Mouse (Mus musculus) lung, adult 2 months (tissue): ENCODE measurements at regions not wholly inside any gene's neighbourhood (a gene's known extent, or its start where the extent isn't known, plus 50 kb on each side); places are given as distances from the start of the nearest gene placed in this dataset.

Experiments
- DNase-seq: peaks from one replicate; pipeline ENCODE4 v3.0.0; 2022
- H3K4me1 ChIP-seq: fragments of 200-500 bp; 2 replicates; pipeline ENCODE4 v1.6.1; 2011; ENCODE audit warnings: low read length; ENCODE audit not compliant: control insufficient read depth, insufficient read depth
- H3K4me3 ChIP-seq: fragments of 200-500 bp; replicated peaks from 2 replicates; pipeline ENCODE3; 2011; ENCODE audit warnings: low read depth, mild to moderate bottlenecking, control low read depth, low read length; ENCODE audit errors: extremely low read depth
- CTCF ChIP-seq: fragments of 200-500 bp; IDR thresholded peaks from 2 replicates; pipeline ENCODE4 v1.5.1; 2011; ENCODE audit warnings: mild to moderate bottlenecking, low read length, control low read depth; ENCODE audit not compliant: insufficient read depth
- POLR2A ChIP-seq: fragments of 200-500 bp; IDR thresholded peaks from 2 replicates; pipeline ENCODE4 v1.6.1; 2011; ENCODE audit warnings: low read depth, mild to moderate bottlenecking, control low read depth, low read length, borderline replicate concordance; ENCODE audit errors: extremely low read depth
- WGBS: fragments of 180-500 bp; shearing (Covaris S2); methylation state at CpG from one replicate; pipeline ENCODE4 v1.1.7; 2018; 5-methylcytosine and 5-hydroxymethylcytosine counted together

GRCm38 (mm10) chr1:184630695-184631475 lies 101.5 kb downstream of the Hlx start:
- DNase-seq = no peak
- no peak for TF ChIP-seq CTCF
- no peak for TF ChIP-seq POLR2A
- H3K4me1 ChIP-seq = no peaks in the 10 kb centered on the region; the same call in none of the 2 replicates
- no peak overlapping the region for H3K4me3 ChIP-seq
- WGBS = 79% methylated on average over 13 of the region's 13 CpGs

- Histone ChIP-seq H3K4me3 (no peak overlapping the region), H3K4me1 (no peaks in the 10 kb centered on the region; the same call in none of the 2 replicates)
- DNase-seq = no peak
- WGBS = 77% methylated on average over 9 of the region's 9 CpGs
- no peak for TF ChIP-seq POLR2A
- TF ChIP-seq CTCF = no peak
Measured at GRCm38 (mm10) chr1:184629194-184629593, 103.2 kb downstream of the Hlx start.

GRCm38 (mm10) chr1:184628566-184629168 lies 103.8 kb downstream of the Hlx start:
- 67% methylated on average over 3 of the region's 3 CpGs for WGBS
- H3K4me1 ChIP-seq = no peaks in the 10 kb centered on the region; the same call in none of the 2 replicates
- H3K4me3 ChIP-seq = no peak overlapping the region
- TF ChIP-seq CTCF = no peak
- no peak for TF ChIP-seq POLR2A
- no peak for DNase-seq

GRCm38 (mm10) chr1:184622462-184622861 lies 110.0 kb downstream of the Hlx start:
- Histone ChIP-seq H3K4me3 (no peak overlapping the region), H3K4me1 (no peaks in the 10 kb centered on the region; the same call in 1 of the 2 replicates)
- WGBS = 60% methylated on average over 3 of the region's 3 CpGs
- TF ChIP-seq CTCF (no peak), POLR2A (no peak)
- no peak for DNase-seq

- H3K4me3 ChIP-seq = no peak overlapping the region
- 49% methylated on average over 15 of the region's 15 CpGs for WGBS
- no peak for DNase-seq
- no peaks in the 10 kb centered on the region; the same call in 1 of the 2 replicates for H3K4me1 ChIP-seq
- TF ChIP-seq POLR2A = no peak
- no peak for TF ChIP-seq CTCF
Measured at GRCm38 (mm10) chr1:184621950-184622349, 110.5 kb downstream of the Hlx start.

- Histone ChIP-seq H3K4me3 (no peak overlapping the region), H3K4me1 (no peaks in the 10 kb centered on the region; the same call in 1 of the 2 replicates)
- TF ChIP-seq POLR2A (no peak), CTCF (no peak)
- no peak for DNase-seq
- WGBS = 69% methylated on average over 8 of the region's 8 CpGs
Measured at GRCm38 (mm10) chr1:184617853-184618454, 114.5 kb downstream of the Hlx start.

GRCm38 (mm10) chr1:184615991-184616390 lies 116.4 kb downstream of the Hlx start:
- no peak for DNase-seq
- WGBS = 54% methylated on average over 3 of the region's 3 CpGs
- H3K4me1 ChIP-seq = no peaks in the 10 kb centered on the region; the same call in 1 of the 2 replicates
- TF ChIP-seq POLR2A (no peak), CTCF (no peak)
- H3K4me3 ChIP-seq = no peak overlapping the region

GRCm38 (mm10) chr1:184614699-184615415 lies 117.6 kb downstream of the Hlx start:
- no peak for TF ChIP-seq CTCF
- TF ChIP-seq POLR2A = no peak
- no peaks in the 10 kb centered on the region; the same call in 1 of the 2 replicates for H3K4me1 ChIP-seq
- H3K4me3 ChIP-seq = no peak overlapping the region
- WGBS = 77% methylated on average over 21 of the region's 21 CpGs
- no peak for DNase-seq

GRCm38 (mm10) chr1:184612880-184613279 lies 119.5 kb downstream of the Hlx start:
- Histone ChIP-seq H3K4me3 (no peak overlapping the region), H3K4me1 (no peaks in the 10 kb centered on the region; the same call in 1 of the 2 replicates)
- no peak for DNase-seq
- TF ChIP-seq CTCF (no peak), POLR2A (no peak)
- 48% methylated on average over 4 of the region's 4 CpGs for whole genome bisulfite sequencing
